Mouse (Mus musculus) liver, embryonic 14.5 days (tissue): ENCODE results near the gene Limk2. TPM values are rescaled to one million over a fixed set of nuclear protein-coding genes. Genes with fewer than 3 reads are reported as not detected.

Experiments
- ATAC-seq: fragments of 200-750 bp; cut with Nextera tagmentation; 2 replicates; pipeline ENCODE4 v1.8.0; 2017; ENCODE audit warnings: moderate number of reproducible peaks, mild to moderate bottlenecking, moderate library complexity; ENCODE audit not compliant: insufficient read depth
- DNase-seq, 3 experiments: peaks; one replicate each; pipeline ENCODE4 v3.0.0-alpha.2; 2012 to 2013; ENCODE audit warnings: low read depth in 3 of 3, low spot score in 3 of 3
- H3K27ac ChIP-seq: fragments of 300-500 bp; sonication (generic); 2 replicates; pipeline ENCODE4 v1.5.1; 2014; ENCODE audit warnings: moderate library complexity, mild to moderate bottlenecking, control low read depth, inconsistent platforms
- H3K27me3 ChIP-seq: fragments of 300-500 bp; sonication (generic); 2 replicates; pipeline ENCODE4 v1.6.1; 2014; ENCODE audit warnings: mild to moderate bottlenecking, low read length, moderate library complexity; ENCODE audit not compliant: control insufficient read depth, insufficient read depth
- H3K36me3 ChIP-seq: fragments of 300-500 bp; sonication (generic); replicated peaks from 2 replicates; pipeline ENCODE4 v1.6.1; 2014; ENCODE audit warnings: low read depth; ENCODE audit not compliant: control insufficient read depth, insufficient read depth
- H3K4me1 ChIP-seq, 2 experiments: fragments of 200-500 bp in 1 of 2; fragments of 300-500 bp in 1 of 2; sonication (generic) in 1 of 2; replicated peaks; 2 replicates each; pipeline ENCODE4 v1.6.1; 2012 to 2014; ENCODE audit warnings: antibody characterized with exemption in 1 of 2, inconsistent platforms in 1 of 2, low read length in 1 of 2; ENCODE audit not compliant: control insufficient read depth in 2 of 2, insufficient read depth in 2 of 2
- H3K4me2 ChIP-seq: fragments of 300-500 bp; sonication (generic); 2 replicates; pipeline ENCODE4 v1.6.1; 2014; ENCODE audit warnings: low read depth, mild to moderate bottlenecking, control low read depth, moderate library complexity
- H3K4me3 ChIP-seq, 2 experiments: fragments of 200-500 bp in 1 of 2; fragments of 300-500 bp in 1 of 2; sonication (generic) in 1 of 2; 2 replicates each; pipeline ENCODE4 v1.5.1; 2012 to 2014; ENCODE audit warnings: low read depth in 2 of 2, low read length in 2 of 2, mild to moderate bottlenecking in 2 of 2, control low read depth in 1 of 2, inconsistent platforms in 1 of 2, moderate library complexity in 1 of 2; ENCODE audit not compliant: insufficient read depth in 1 of 2
- H3K9ac ChIP-seq: fragments of 300-500 bp; sonication (generic); replicated peaks from 2 replicates; pipeline ENCODE4 v1.6.1; 2014; ENCODE audit warnings: mild to moderate bottlenecking, control low read depth, moderate library complexity
- H3K9me3 ChIP-seq: fragments of 300-500 bp; sonication (generic); 2 replicates; pipeline ENCODE4 v1.6.1; 2016; ENCODE audit warnings: low read length, mixed read lengths; ENCODE audit not compliant: control insufficient read depth
- CTCF ChIP-seq: IDR thresholded peaks from 2 replicates; pipeline ENCODE4 v1.5.1; 2016; ENCODE audit warnings: antibody characterized with exemption, low read depth, control low read depth
- EP300 ChIP-seq: IDR thresholded peaks from 2 replicates; pipeline ENCODE4 v1.6.1; 2016; ENCODE audit warnings: antibody characterized with exemption, low read depth
- WGBS: fragments of 180-500 bp; shearing (Covaris S2); extraction: QIAGEN DNeasy Blood & Tissue Kit; methylation state at CpG from one replicate; pipeline ENCODE4 v1.1.7; 2014; ENCODE audit not compliant: insufficient replicate concordance; 5-methylcytosine and 5-hydroxymethylcytosine counted together
- polyA plus RNA-seq, 2 experiments: library from polyadenylated mRNA; depleted of rRNA in 1 of 2; stranded (reverse) in 1 of 2; unstranded in 1 of 2; fragments of >200 nt; fragmentation: Nextera tagmentation in 1 of 2; extraction: Ambion mirVana in 1 of 2; gene quantifications; 2 replicates each; pipeline versions ENCODE4 v1.2.1 to v1.2.3; 2012 to 2014

Limk2 gene
- polyA plus RNA-seq, 2 experiments = 7.0 to 7.1 TPM

DNA sequence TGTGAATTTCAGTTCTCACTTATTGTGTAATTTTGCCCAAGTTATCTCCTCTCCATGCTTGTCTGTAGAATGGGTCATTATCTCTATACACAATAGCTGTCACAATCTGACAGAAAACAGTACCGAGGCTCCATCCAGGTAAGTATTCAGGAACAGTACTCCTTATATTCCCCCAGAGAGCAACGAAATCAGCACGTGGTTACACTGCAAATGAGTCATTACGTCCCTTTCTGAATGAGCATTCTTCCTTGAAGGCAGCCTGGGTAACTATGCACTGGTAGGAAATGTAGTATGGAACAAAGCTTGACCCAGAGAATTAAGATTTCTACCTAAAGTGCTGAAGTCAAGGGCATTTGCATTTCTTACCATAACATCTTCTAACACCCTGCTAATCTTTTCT is 33.7 kb upstream of the Limk2 start:
- Histone ChIP-seq H3K27me3 (no peaks in the 10 kb centered on the region), H3K4me2 (no peak overlapping the region), H3K9ac (no peak overlapping the region), H3K9me3 (no peaks in the 10 kb centered on the region), H3K4me3 (no peak overlapping the region), H3K36me3 (no peaks in the 10 kb centered on the region), H3K4me1 (0 out of 4 replicates have a peak, but pooled peaks cover 0 to 3% of the 10 kb centered on the region in 2 experiments), H3K27ac (no peak overlapping the region)
- 46% methylated on average over 4 of the region's 4 CpGs for WGBS
- no peak for DNase-seq
- ATAC-seq = no peak
- TF ChIP-seq CTCF = no peak
- TF ChIP-seq EP300 = no peak

DNA sequence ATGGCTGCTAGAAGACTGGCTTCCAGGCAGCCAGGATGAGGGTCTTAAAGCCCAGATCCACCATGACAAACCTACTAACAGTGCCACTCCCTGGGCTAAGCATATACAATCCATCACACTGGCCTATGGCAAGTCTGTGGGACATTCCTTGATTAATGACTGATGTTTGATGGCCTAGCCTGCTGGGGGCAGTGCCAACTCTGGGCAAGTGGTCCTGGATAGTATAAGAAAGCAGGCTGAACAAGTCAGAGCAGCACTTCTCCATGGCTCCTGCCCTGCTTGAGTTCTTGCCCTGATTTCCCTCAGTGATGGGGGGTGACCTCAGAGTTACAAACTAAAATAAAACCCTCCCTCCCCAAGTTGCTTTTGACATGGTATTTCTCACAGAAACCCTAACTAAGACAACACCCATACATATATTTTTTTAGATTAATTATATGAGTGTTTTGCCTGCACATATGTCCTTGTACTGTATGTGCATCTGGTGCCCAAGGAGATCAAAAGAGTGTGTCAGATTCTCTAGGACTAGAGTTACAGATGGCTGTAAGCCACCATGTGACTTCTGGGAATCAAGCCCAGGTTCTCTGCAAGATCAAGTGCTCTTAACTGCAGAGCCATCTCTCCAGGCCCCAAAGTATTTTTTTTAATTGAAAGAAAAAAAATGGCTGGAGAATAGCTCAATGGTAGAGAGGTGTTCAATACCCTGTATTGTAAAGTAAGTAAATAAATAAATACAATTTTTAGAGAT is 32.9 kb upstream of the Limk2 start:
- H3K9me3 ChIP-seq = no peaks in the 10 kb centered on the region
- TF ChIP-seq CTCF (no peak), EP300 (no peak)
- H3K27me3 ChIP-seq = no peaks in the 10 kb centered on the region
- no peak overlapping the region for H3K4me2 ChIP-seq
- H3K4me3 ChIP-seq = no peak overlapping the region
- no peaks in the 10 kb centered on the region for H3K36me3 ChIP-seq
- H3K9ac ChIP-seq = no peak overlapping the region
- DNase-seq (no peak), ATAC-seq (no peak)
- H3K27ac ChIP-seq = no peak overlapping the region
- 0 out of 4 replicates have a peak, but pooled peaks cover 0 to 3% of the 10 kb centered on the region in 2 experiments for H3K4me1 ChIP-seq

DNA sequence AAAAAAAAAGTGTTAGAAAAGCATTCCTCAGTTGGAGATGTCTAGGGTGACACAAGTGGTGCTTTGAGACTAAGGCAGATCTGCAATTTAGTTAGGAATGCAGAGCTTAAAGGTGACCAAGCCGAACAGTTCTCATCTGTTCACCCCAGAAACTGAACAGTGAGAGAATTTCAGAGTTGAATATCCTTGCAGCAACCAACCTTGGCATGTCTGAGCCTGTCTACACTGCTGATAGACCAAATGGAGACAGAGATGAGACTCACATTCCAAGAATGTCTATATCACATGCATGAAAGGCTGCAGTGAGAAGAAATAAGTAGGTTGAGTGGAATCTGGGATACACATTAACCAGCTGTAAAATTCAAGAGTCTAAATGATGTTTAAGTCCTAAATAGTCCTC is 28.6 kb upstream of the Limk2 start:
- H3K9ac ChIP-seq = no peak overlapping the region
- H3K36me3 ChIP-seq = no peaks in the 10 kb centered on the region
- H3K27me3 ChIP-seq = no peaks in the 10 kb centered on the region
- no peak overlapping the region for H3K4me3 ChIP-seq
- H3K27ac ChIP-seq = no peak overlapping the region
- H3K9me3 ChIP-seq = no peaks in the 10 kb centered on the region
- DNase-seq (no peak), ATAC-seq (no peak)
- WGBS = 55% methylated on average over 1 of the region's 1 CpGs
- no peaks in the 10 kb centered on the region for H3K4me1 ChIP-seq
- no peak overlapping the region for H3K4me2 ChIP-seq
- TF ChIP-seq CTCF (no peak), EP300 (no peak)

DNA sequence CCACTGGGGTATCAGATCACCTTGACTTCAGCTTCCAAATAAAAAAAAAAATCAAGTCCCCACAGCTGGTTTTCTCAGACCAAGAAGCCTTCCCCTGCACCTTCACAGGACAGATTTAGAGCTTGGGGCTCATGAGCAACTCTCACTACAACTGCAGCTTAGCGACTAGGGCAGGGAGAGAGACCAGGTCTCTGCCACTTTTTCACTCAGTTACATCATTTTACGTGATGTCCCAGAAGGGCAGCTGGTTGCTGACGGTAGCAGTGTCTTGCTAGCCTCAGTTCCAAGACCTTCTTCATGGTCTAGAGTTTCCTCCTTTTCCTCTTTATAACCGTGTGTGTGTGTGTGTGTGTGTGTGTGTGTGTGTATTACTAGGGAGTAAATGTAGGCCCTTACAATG is 24.8 kb upstream of the Limk2 start:
- Histone ChIP-seq H3K4me3 (no peak overlapping the region), H3K4me2 (no peak overlapping the region), H3K36me3 (no peaks in the 10 kb centered on the region), H3K27me3 (no peaks in the 10 kb centered on the region), H3K9ac (no peak overlapping the region), H3K9me3 (no peaks in the 10 kb centered on the region), H3K27ac (no peak overlapping the region), H3K4me1 (no peaks in the 10 kb centered on the region)
- DNase-seq (no peak), ATAC-seq (no peak)
- WGBS = 65% methylated on average over 4 of the region's 4 CpGs
- TF ChIP-seq EP300 = no peak
- TF ChIP-seq CTCF = no peak

DNA sequence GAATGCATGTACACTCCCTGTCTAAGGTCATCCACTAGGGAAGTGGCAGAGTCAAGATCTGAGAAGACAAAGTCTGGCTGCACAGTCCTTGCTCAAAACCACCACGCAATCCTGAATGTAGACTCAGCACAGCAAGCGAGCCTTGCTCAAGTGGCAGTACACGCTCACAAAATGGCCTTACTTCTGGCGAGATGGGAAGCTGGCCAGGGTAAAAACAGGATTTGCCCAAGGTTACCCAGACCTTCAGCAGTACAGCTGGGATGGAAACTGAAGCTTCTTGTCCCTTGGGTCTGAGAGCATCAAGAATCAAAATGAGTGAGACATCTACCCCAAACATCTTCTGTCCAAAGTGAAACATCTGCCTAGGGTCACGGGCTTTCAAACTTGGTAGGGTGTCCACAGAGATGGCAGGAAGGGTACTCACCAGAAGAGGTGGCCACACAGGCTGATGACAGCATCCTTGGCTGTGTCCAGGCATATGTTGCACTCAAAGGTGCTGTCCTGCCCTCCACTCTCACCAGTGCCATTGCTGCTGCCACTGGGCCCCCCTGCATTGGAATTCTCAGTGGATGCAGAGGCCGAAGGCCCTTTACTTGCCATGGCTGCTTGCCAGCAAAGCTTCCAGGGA is 23.1 kb upstream of the Limk2 start:
- H3K4me3 ChIP-seq = no peak overlapping the region
- no peaks in the 10 kb centered on the region for H3K4me1 ChIP-seq
- TF ChIP-seq EP300 = no peak
- TF ChIP-seq CTCF = no peak
- H3K9me3 ChIP-seq = no peaks in the 10 kb centered on the region
- H3K4me2 ChIP-seq = no peak overlapping the region
- H3K36me3 ChIP-seq = no peaks in the 10 kb centered on the region
- ATAC-seq (no peak), DNase-seq (no peak)
- WGBS = 72% methylated on average over 6 of the region's 6 CpGs
- H3K27me3 ChIP-seq = no peaks in the 10 kb centered on the region
- H3K27ac ChIP-seq = no peak overlapping the region
- no peak overlapping the region for H3K9ac ChIP-seq
